Mouse (Mus musculus) neural tube, embryonic 11.5 days (tissue): ENCODE data around the gene Pik3r4. TPM values are rescaled to one million over a fixed set of nuclear protein-coding genes. Genes with fewer than 3 reads are reported as not detected.
"Not testable (repeated sequence)": the region's sequence is repeated elsewhere in the genome, so short reads cannot be mapped to it uniquely, and the experiment has no call there.

Experiments
- ATAC-seq: fragments of 200-750 bp; cut with Nextera tagmentation; 2 replicates; pipeline ENCODE4 v1.8.0; 2017; ENCODE audit warnings: moderate number of reproducible peaks, mild to moderate bottlenecking, moderate TSS enrichment, moderate library complexity; ENCODE audit not compliant: insufficient read depth, low FRiP score, low TSS enrichment
- DNase-seq: peaks from one replicate; pipeline ENCODE4 v3.0.0-alpha.2; 2015; ENCODE audit warnings: low spot score
- H3K27ac ChIP-seq: fragments of 300-500 bp; sonication (generic); 2 replicates; pipeline ENCODE4 v1.5.1; 2014; ENCODE audit warnings: low read depth, mild to moderate bottlenecking, low read length
- H3K27me3 ChIP-seq: fragments of 300-500 bp; sonication (generic); 2 replicates; pipeline ENCODE4 v1.6.1; 2014; ENCODE audit warnings: mild to moderate bottlenecking, low read length, mixed read lengths; ENCODE audit not compliant: control insufficient read depth, insufficient read depth
- H3K36me3 ChIP-seq: fragments of 300-500 bp; sonication (generic); 2 replicates; pipeline ENCODE4 v1.6.1; 2014; ENCODE audit warnings: mild to moderate bottlenecking, low read length, moderate library complexity, mixed read lengths; ENCODE audit not compliant: control insufficient read depth, insufficient read depth
- H3K4me1 ChIP-seq: fragments of 300-500 bp; sonication (generic); 2 replicates; pipeline ENCODE4 v1.6.1; 2014; ENCODE audit warnings: low read length, mixed read lengths; ENCODE audit not compliant: control insufficient read depth, insufficient read depth
- H3K4me2 ChIP-seq: fragments of 300-500 bp; sonication (generic); 2 replicates; pipeline ENCODE4 v1.6.1; 2014; ENCODE audit warnings: low read depth, mild to moderate bottlenecking, moderate library complexity
- H3K4me3 ChIP-seq: fragments of 300-500 bp; sonication (generic); 2 replicates; pipeline ENCODE4 v1.5.1; 2014; ENCODE audit warnings: low read depth, low read length
- H3K9ac ChIP-seq: fragments of 300-500 bp; sonication (generic); 2 replicates; pipeline ENCODE4 v1.6.1; 2014; ENCODE audit warnings: mild to moderate bottlenecking, low read length
- H3K9me3 ChIP-seq: fragments of 300-500 bp; sonication (generic); 2 replicates; pipeline ENCODE4 v1.6.1; 2016; ENCODE audit warnings: low read length; ENCODE audit not compliant: control insufficient read depth
- WGBS: fragments of 180-500 bp; shearing (Covaris S2); extraction: QIAGEN DNeasy Blood & Tissue Kit; methylation state at CpG from one replicate; pipeline ENCODE4 v1.1.7; 2014; 5-methylcytosine and 5-hydroxymethylcytosine counted together
- polyA plus RNA-seq: library from polyadenylated mRNA; unstranded; fragments of >200 nt; fragmentation: Nextera tagmentation; extraction: Ambion mirVana; gene quantifications from 2 replicates; pipeline ENCODE4 v1.2.1, GENCODE M21; 2014

Gene Pik3r4
- 28.7 and 29.3 TPM in 2 replicates for polyA plus RNA-seq

DNA sequence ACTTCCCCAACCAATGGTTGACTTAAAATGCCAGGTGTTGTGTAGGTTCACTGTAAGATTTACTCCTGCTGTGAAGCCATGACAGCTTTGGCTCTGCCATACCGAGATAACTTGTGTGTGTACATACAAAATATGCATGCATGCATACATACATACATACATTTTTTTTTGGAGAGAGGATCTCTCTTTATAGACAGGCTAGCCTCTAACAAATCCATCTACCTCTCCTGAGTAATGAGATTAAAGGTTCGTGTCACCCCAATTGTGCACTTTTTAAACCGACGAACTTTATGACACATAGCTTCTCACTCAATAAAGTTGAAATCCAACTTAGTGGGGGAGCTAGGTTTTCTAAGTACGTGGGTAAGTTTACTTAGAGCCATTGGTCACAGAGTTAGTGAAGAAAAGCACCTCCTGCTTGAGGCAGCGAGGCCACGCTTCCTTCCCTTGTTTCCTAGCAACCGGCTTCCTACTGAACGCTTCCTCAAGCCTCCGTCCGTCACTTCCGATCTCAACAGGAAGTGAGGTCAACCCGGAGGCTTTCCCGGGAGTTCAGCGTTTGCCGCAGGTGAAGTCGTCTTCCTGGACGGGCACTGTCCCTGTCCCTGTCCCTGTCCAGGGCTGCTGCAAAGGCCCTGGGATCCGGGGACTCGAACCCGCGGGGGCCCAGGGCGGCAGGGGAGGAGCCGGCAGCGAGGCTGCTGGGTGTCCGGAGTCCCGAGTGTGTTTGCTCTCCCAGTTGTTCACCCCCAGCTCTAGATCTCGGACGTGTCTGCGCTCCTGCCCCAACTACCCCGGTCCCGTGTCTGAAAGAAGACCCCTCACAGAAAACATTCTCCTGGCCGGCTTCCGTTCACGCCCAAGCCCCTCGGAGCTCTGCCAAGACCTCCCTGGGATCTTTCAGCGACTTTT, at the start of gene Pik3r4:
TSS of gene Pik3r4 (plus strand) at position 519 of the 912 bp plus-strand sequence.
- ATAC-seq: peak; percentile 91
- no peaks in the 10 kb centered on the region for H3K4me1 ChIP-seq
- H3K9ac ChIP-seq: peak within 1 kb of the TSS; percentile 88
- peak; percentile 84 for DNase-seq
- 0 out of 2 replicates have a peak within 1 kb of the TSS, but pooled peaks have one; percentile 20 for H3K27ac ChIP-seq
- no peaks in the 10 kb centered on the region for H3K36me3 ChIP-seq
- peak within 1 kb of the TSS; percentile 65 for H3K4me2 ChIP-seq
- no peaks in the 10 kb centered on the region for H3K27me3 ChIP-seq
- no peaks in the 10 kb centered on the region for H3K9me3 ChIP-seq
- H3K4me3 ChIP-seq: peak within 1 kb of the TSS; percentile 90
- WGBS: 6% methylated on average over 37 of the region's 37 CpGs

DNA sequence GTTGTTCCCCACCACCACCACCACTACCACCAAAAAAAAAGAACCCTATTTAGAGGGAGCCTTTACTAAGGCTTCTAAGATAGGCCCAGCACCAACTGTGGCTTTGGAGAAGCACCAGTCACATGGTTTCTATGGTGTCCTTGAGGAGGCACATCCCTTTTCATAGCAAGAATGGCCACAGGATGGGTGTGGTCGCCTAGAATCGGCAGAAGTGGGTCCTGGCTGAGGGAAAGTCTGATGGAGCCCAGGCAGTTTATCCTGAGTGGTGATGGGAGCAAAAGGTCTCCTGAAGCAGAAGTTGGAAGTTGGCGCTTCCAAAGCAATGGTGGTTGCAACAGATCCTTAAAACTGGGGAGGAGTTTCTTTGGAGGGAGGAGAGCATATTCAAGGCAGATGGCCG, 43.9 kb upstream of the Pik3r4 start:
- Histone ChIP-seq H3K4me2 (no peak overlapping the region), H3K27ac (no peak overlapping the region), H3K4me3 (no peak overlapping the region), H3K9me3 (no peaks in the 10 kb centered on the region), H3K36me3 (no peaks in the 10 kb centered on the region), H3K4me1 (no peaks in the 10 kb centered on the region), H3K9ac (no peak overlapping the region), H3K27me3 (no peaks in the 10 kb centered on the region)
- DNase-seq: no peak
- WGBS: 87% methylated on average over 4 of the region's 4 CpGs
- ATAC-seq: no peak

DNA sequence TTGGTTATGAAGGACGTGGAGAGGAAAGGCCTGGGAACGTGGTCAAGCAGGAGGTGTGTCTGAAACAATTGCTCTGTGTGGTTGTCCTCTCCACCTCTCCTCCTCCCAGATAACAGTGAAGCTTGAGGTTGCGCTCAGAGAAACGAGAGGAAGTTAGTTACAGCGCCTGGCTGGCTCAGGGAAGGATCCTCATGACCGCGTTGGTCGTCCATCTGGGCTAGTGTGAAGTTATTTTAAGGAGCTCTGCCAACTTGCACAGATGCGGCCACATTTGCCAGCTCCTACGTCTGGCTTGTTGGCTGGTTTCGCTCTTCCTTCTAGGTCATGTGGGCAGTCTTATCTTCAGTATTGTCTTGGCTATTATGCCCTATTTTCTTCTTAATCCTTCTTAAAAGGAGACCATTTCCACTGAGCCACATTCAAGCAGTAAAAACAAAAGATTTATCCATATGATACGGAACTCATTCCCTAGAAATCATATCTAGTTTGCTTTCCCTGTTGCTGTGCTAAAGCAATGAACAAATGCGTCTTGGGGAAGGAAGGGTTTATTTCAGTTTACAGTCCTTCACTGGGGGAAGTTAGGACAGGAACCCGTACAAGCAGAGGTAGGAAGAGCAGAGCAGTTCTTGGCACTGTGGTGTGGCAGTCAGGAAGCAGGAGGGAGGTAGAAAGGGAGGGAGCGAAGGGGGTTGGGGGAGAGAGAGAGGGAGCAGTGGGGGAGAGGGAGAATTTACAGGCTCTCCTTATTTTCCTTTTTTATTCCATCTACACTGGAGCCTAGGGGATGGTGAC, 30.6 kb upstream of the Pik3r4 start:
- WGBS: 92% methylated on average over 15 of the region's 15 CpGs

DNA sequence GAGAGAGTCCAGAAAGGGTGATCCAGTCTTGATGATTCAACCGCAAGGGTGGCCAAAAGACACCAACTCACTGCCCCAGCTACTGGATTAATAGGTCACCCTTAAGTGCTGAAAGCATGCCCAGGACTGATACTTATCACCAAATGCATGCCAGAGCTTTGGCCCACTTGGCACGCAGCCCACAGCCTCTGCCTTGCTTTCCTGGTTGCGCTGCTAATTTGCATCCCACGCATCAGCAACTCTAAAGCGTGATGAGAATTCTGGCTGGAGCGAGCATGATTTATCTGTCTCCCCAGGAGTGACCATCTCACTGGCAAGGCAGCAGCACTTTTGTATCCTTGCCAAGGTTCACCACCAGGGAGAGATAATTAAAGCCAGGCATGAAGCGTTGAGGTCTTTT, 29.9 kb upstream of the Pik3r4 start:
- H3K4me1 ChIP-seq: no peaks in the 10 kb centered on the region
- H3K36me3 ChIP-seq: no peaks in the 10 kb centered on the region
- H3K27ac ChIP-seq: no peak overlapping the region
- no peak for DNase-seq
- H3K9me3 ChIP-seq: no peaks in the 10 kb centered on the region
- H3K27me3 ChIP-seq: no peaks in the 10 kb centered on the region
- H3K9ac ChIP-seq: no peak overlapping the region
- no peak for ATAC-seq
- H3K4me3 ChIP-seq: no peak overlapping the region
- H3K4me2 ChIP-seq: no peak overlapping the region
- 75% methylated on average over 7 of the region's 7 CpGs for WGBS

More for the DNA sequence above, 30.6 kb upstream of the Pik3r4 start:
- Histone ChIP-seq H3K9me3 (no peaks in the 10 kb centered on the region), H3K4me1 (no peaks in the 10 kb centered on the region), H3K4me3 (no peak overlapping the region), H3K36me3 (no peaks in the 10 kb centered on the region), H3K27me3 (no peaks in the 10 kb centered on the region), H3K4me2 (no peak overlapping the region), H3K9ac (no peak overlapping the region), H3K27ac (no peak overlapping the region)
- DNase-seq (no peak), ATAC-seq (no peak)

DNA sequence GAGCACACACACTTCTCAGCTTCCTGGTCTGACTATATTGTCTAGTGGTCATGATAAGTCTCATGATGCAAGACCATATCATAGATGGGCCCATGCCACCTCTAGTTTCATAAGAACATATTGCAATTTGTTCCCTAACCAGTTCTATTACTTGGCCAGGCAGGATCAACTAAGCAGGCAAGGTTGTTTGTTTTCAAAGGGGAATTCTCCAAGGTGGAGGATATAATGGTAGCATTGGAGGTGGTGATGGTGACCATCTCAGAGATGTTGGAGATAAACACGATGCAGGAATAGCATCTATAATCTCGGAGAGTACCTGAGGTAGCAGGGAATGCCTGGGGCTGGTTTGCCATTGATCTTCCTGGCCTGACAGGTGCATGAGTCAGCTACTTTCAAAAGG, 26.8 kb upstream of the Pik3r4 start:
- H3K36me3 ChIP-seq: no peaks in the 10 kb centered on the region
- WGBS: 77% methylated on average over 2 of the region's 2 CpGs

DNA sequence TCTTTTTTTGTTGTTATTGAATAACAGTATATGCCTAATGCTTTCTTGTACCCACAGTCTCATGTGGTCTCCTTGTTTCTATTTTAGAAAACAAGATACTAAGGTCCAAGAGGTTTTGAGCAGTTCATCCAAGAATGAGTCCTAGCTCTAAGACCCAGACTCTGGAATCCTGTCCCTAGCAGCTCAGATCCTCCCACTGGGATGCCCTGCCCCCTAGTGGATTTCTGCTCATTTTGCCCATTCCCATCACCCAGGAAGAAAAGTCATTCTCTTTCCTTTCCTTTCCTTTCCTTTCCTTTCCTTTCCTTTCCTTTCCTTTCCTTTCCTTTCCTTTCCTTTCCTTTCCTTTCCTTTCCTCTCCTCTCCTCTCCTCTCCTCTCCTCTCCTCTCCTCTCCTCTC, 25.5 kb upstream of the Pik3r4 start:
- H3K4me3 ChIP-seq, H3K27ac ChIP-seq, H3K9me3 ChIP-seq, H3K9ac ChIP-seq, H3K4me1 ChIP-seq, H3K27me3 ChIP-seq, ATAC-seq, H3K36me3 ChIP-seq, H3K4me2 ChIP-seq: not testable (repeated sequence)
- peak; percentile 64 for DNase-seq

More for the DNA sequence above, 26.8 kb upstream of the Pik3r4 start:
- no peak overlapping the region for H3K9ac ChIP-seq
- DNase-seq: no peak
- no peak overlapping the region for H3K4me2 ChIP-seq
- H3K4me3 ChIP-seq: no peak overlapping the region
- no peaks in the 10 kb centered on the region for H3K4me1 ChIP-seq
- no peak for ATAC-seq
- no peaks in the 10 kb centered on the region for H3K9me3 ChIP-seq
- no peaks in the 10 kb centered on the region for H3K27me3 ChIP-seq
- no peak overlapping the region for H3K27ac ChIP-seq

DNA sequence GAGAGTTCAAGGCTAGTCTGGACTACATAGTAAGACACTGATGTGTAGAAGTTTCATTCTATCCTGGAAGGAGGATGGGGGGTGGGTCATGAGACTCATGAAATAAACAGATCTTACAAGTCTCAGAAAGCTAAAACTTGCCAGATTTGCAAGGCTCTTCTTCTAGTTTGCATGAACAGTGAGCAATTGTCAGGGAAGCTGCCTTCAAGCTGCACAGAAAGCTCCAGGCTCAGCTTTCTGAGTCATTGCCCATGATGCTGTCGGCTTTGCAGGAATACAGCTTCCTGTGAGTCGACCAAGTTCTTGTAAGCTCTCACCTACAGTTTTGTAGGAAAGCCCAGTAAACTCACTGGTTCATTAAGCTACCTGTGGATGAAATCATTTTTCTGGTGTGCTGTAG, 8.8 kb upstream of the Pik3r4 start:
- 89% methylated on average over 2 of the region's 2 CpGs for WGBS
- Histone ChIP-seq H3K27ac (no peak overlapping the region), H3K4me3 (no peak overlapping the region), H3K9ac (no peak overlapping the region), H3K36me3 (no peaks in the 10 kb centered on the region), H3K4me2 (no peak overlapping the region), H3K9me3 (no peaks in the 10 kb centered on the region), H3K4me1 (no peaks in the 10 kb centered on the region), H3K27me3 (no peaks in the 10 kb centered on the region)
- DNase-seq (no peak), ATAC-seq (no peak)

DNA sequence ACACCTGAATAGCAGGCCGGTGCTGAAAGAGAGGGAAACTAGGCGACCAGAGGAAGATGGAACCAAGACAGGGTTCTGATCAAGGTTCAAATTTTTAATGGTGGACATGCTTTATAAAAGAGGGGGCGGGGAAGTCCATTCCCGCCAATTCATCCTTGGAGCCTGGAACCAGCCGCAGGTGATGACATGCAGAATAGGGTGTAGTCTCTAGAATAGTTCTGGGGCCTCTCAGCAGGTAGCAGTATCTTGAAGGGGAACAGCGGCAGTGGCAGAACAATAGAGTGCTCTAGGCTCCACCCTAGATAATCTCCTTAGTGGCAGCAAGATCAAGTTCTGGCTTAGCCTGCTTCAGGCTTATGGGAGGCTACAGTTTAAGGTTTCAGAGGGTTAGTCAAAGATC, 1.4 kb upstream of the Pik3r4 start:
- not testable (repeated sequence) for H3K4me3 ChIP-seq, H3K4me2 ChIP-seq, H3K9ac ChIP-seq, DNase-seq, H3K36me3 ChIP-seq, H3K9me3 ChIP-seq, H3K27ac ChIP-seq, H3K27me3 ChIP-seq, ATAC-seq, H3K4me1 ChIP-seq
- WGBS: 85% methylated on average over 6 of the region's 6 CpGs
